Mouse (Mus musculus) liver, embryonic 14.5 days (tissue): ENCODE measurements at regions not wholly inside any gene's neighbourhood (a gene's known extent, or its start where the extent isn't known, plus 50 kb on each side); places are given as distances from the start of the nearest gene placed in this dataset.

Experiments
- ATAC-seq: fragments of 200-750 bp; cut with Nextera tagmentation; 2 replicates; pipeline ENCODE4 v1.8.0; 2017; ENCODE audit warnings: moderate number of reproducible peaks, mild to moderate bottlenecking, moderate library complexity; ENCODE audit not compliant: insufficient read depth
- DNase-seq, 3 experiments: peaks; one replicate each; pipeline ENCODE4 v3.0.0-alpha.2; 2012 to 2013; ENCODE audit warnings: low read depth in 3 of 3, low spot score in 3 of 3
- H3K27ac ChIP-seq: fragments of 300-500 bp; sonication (generic); 2 replicates; pipeline ENCODE4 v1.5.1; 2014; ENCODE audit warnings: moderate library complexity, mild to moderate bottlenecking, control low read depth, inconsistent platforms
- H3K27me3 ChIP-seq: fragments of 300-500 bp; sonication (generic); 2 replicates; pipeline ENCODE4 v1.6.1; 2014; ENCODE audit warnings: mild to moderate bottlenecking, low read length, moderate library complexity; ENCODE audit not compliant: control insufficient read depth, insufficient read depth
- H3K36me3 ChIP-seq: fragments of 300-500 bp; sonication (generic); replicated peaks from 2 replicates; pipeline ENCODE4 v1.6.1; 2014; ENCODE audit warnings: low read depth; ENCODE audit not compliant: control insufficient read depth, insufficient read depth
- H3K4me1 ChIP-seq, 2 experiments: fragments of 200-500 bp in 1 of 2; fragments of 300-500 bp in 1 of 2; sonication (generic) in 1 of 2; replicated peaks; 2 replicates each; pipeline ENCODE4 v1.6.1; 2012 to 2014; ENCODE audit warnings: antibody characterized with exemption in 1 of 2, inconsistent platforms in 1 of 2, low read length in 1 of 2; ENCODE audit not compliant: control insufficient read depth in 2 of 2, insufficient read depth in 2 of 2
- H3K4me2 ChIP-seq: fragments of 300-500 bp; sonication (generic); 2 replicates; pipeline ENCODE4 v1.6.1; 2014; ENCODE audit warnings: low read depth, mild to moderate bottlenecking, control low read depth, moderate library complexity
- H3K4me3 ChIP-seq, 2 experiments: fragments of 200-500 bp in 1 of 2; fragments of 300-500 bp in 1 of 2; sonication (generic) in 1 of 2; 2 replicates each; pipeline ENCODE4 v1.5.1; 2012 to 2014; ENCODE audit warnings: low read depth in 2 of 2, low read length in 2 of 2, mild to moderate bottlenecking in 2 of 2, control low read depth in 1 of 2, inconsistent platforms in 1 of 2, moderate library complexity in 1 of 2; ENCODE audit not compliant: insufficient read depth in 1 of 2
- H3K9ac ChIP-seq: fragments of 300-500 bp; sonication (generic); replicated peaks from 2 replicates; pipeline ENCODE4 v1.6.1; 2014; ENCODE audit warnings: mild to moderate bottlenecking, control low read depth, moderate library complexity
- H3K9me3 ChIP-seq: fragments of 300-500 bp; sonication (generic); 2 replicates; pipeline ENCODE4 v1.6.1; 2016; ENCODE audit warnings: low read length, mixed read lengths; ENCODE audit not compliant: control insufficient read depth
- CTCF ChIP-seq: IDR thresholded peaks from 2 replicates; pipeline ENCODE4 v1.5.1; 2016; ENCODE audit warnings: antibody characterized with exemption, low read depth, control low read depth
- EP300 ChIP-seq: IDR thresholded peaks from 2 replicates; pipeline ENCODE4 v1.6.1; 2016; ENCODE audit warnings: antibody characterized with exemption, low read depth
- WGBS: fragments of 180-500 bp; shearing (Covaris S2); extraction: QIAGEN DNeasy Blood & Tissue Kit; methylation state at CpG from one replicate; pipeline ENCODE4 v1.1.7; 2014; ENCODE audit not compliant: insufficient replicate concordance; 5-methylcytosine and 5-hydroxymethylcytosine counted together

- DNase-seq = no peak
- H3K27me3 ChIP-seq = no peaks in the 10 kb centered on the region
- WGBS = 47% methylated on average over 5 of the region's 5 CpGs
- no peak overlapping the region for H3K9ac ChIP-seq
- no peak overlapping the region for H3K27ac ChIP-seq
- H3K9me3 ChIP-seq = no peaks in the 10 kb centered on the region
- no peak for ATAC-seq
- no peaks in the 10 kb centered on the region for H3K36me3 ChIP-seq
- no peak overlapping the region for H3K4me2 ChIP-seq
- no peak overlapping the region for H3K4me3 ChIP-seq
- TF ChIP-seq CTCF (no peak), EP300 (no peak)
- H3K4me1 ChIP-seq = no peaks in the 10 kb centered on the region
Measured at GRCm38 (mm10) chr6:127207308-127207707, 55.3 kb upstream of the Ccnd2 start.

DNA sequence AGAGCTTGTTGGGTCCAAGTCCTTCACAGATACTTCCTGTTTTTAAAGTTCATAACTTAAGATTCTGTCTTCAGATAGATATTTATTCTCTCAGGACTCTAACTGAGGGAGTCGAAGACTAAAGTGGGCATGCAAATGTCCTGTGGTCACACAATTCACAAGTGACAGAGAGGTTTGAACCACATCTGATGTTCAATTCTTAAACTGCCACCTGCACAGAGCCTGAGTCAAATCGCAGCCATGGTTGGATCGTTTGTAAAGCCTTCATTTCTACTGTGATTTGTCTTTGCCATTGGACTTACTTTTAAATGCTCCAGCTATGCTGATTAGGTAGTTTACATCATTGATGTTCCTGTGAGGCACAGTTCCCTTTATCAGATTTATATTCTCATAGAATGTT lies 61.4 kb upstream of the Ccnd2 start:
- Histone ChIP-seq H3K36me3 (no peaks in the 10 kb centered on the region), H3K4me3 (no peak overlapping the region), H3K9ac (no peak overlapping the region), H3K9me3 (no peaks in the 10 kb centered on the region), H3K4me2 (no peak overlapping the region), H3K27ac (no peak overlapping the region), H3K4me1 (no peaks in the 10 kb centered on the region), H3K27me3 (no peaks in the 10 kb centered on the region; the same call in 1 of the 2 replicates)
- no peak for ATAC-seq
- no peak for DNase-seq
- TF ChIP-seq EP300 (no peak), CTCF (no peak)
- WGBS = 57% methylated on average over 3 of the region's 3 CpGs

GRCm38 (mm10) chr6:127215915-127216314 lies 63.9 kb upstream of the Ccnd2 start:
- no peaks in the 10 kb centered on the region for H3K4me1 ChIP-seq
- H3K36me3 ChIP-seq = no peaks in the 10 kb centered on the region
- no peak overlapping the region for H3K4me3 ChIP-seq
- no peaks in the 10 kb centered on the region; the same call in 1 of the 2 replicates for H3K27me3 ChIP-seq
- no peak overlapping the region for H3K27ac ChIP-seq
- 43% methylated on average over 4 of the region's 4 CpGs for WGBS
- ATAC-seq (no peak), DNase-seq (no peak)
- H3K4me2 ChIP-seq = no peak overlapping the region
- H3K9ac ChIP-seq = no peak overlapping the region
- H3K9me3 ChIP-seq = no peaks in the 10 kb centered on the region
- TF ChIP-seq EP300 = no peak
- no peak for TF ChIP-seq CTCF

- 68% methylated on average over 17 of the region's 17 CpGs for WGBS
Measured at GRCm38 (mm10) chr6:127218634-127219445, 66.8 kb upstream of the Ccnd2 start.

GRCm38 (mm10) chr6:127219446-127219802 lies 67.4 kb upstream of the Ccnd2 start:
- H3K9me3 ChIP-seq = no peaks in the 10 kb centered on the region
- DNase-seq (no peak), ATAC-seq (no peak)
- H3K4me1 ChIP-seq = no peaks in the 10 kb centered on the region
- 49% methylated on average over 7 of the region's 7 CpGs for WGBS
- H3K36me3 ChIP-seq = no peaks in the 10 kb centered on the region
- TF ChIP-seq CTCF (no peak), EP300 (no peak)
- H3K27me3 ChIP-seq = no peaks in the 10 kb centered on the region; the same call in 1 of the 2 replicates
- no peak overlapping the region for H3K4me3 ChIP-seq
- no peak overlapping the region for H3K27ac ChIP-seq
- no peak overlapping the region for H3K9ac ChIP-seq
- H3K4me2 ChIP-seq = no peak overlapping the region

More at GRCm38 (mm10) chr6:127218634-127219445, 66.8 kb upstream of the Ccnd2 start:
- no peaks in the 10 kb centered on the region for H3K36me3 ChIP-seq
- H3K4me2 ChIP-seq = no peak overlapping the region
- no peaks in the 10 kb centered on the region for H3K4me1 ChIP-seq
- H3K27ac ChIP-seq = no peak overlapping the region
- H3K27me3 ChIP-seq = no peaks in the 10 kb centered on the region; the same call in 1 of the 2 replicates
- no peak overlapping the region for H3K9ac ChIP-seq
- no peak overlapping the region for H3K4me3 ChIP-seq
- ATAC-seq = no peak
- H3K9me3 ChIP-seq = no peaks in the 10 kb centered on the region
- TF ChIP-seq EP300 = no peak
- no peak for TF ChIP-seq CTCF
- no peak for DNase-seq
